In genomic region chr1:86925776-86926175, GRCm38 (mm10) we compare ENCODE assay signal across 24 mouse cellular contexts.
DNase-seq lines count a peak whose midpoint lies in the region; ATAC-seq and TF ChIP-seq lines count a peak whose summit lies in the region.
"Had no signal": no experiment of that assay in that cellular context is flagged by ENCODE, and none has a peak within 500 bp of the region (broad histone marks: within the 10 kb centered on the region; RNA-seq: fewer than 3 reads in every experiment).

No protein-coding gene starts in this region.

- ATAC-seq in kidney, postnatal 0 days (replicated peaks; ENCODE audit: low FRiP score, low read depth): no peak
- ATAC-seq in lung, postnatal 0 days: no peak
- ATAC-seq in forebrain, embryonic 11.5 days (replicated peaks; ENCODE audit: low FRiP score): no peak
- ATAC-seq: activated CD4-positive, CD25-positive, alpha-beta regulatory T cell, adult 4 months; inflammation-experienced regulatory T-cells, adult 6 months; liver, embryonic 12.5 days had no signal

- H3K9ac ChIP-seq in kidney, postnatal 0 days (ENCODE audit: low read depth, low read length): no peak overlapping the region
- H3K9ac ChIP-seq in lung, postnatal 0 days (replicated peaks; ENCODE audit: low read depth): no peak overlapping the region
- no peak overlapping the region for H3K9ac ChIP-seq in forebrain, embryonic 11.5 days (ENCODE audit: low read length)
- H3K9ac ChIP-seq: embryonic facial prominence, embryonic 12.5 days; forebrain, embryonic 12.5 days; heart, embryonic 15.5 days; hindbrain, embryonic 13.5 days; limb, embryonic 12.5 days; liver, embryonic 12.5 days; midbrain, embryonic 12.5 days had no signal

- DNase-seq in lung, adult 2 months: peak; percentile 7
- DNase-seq in lung, postnatal 10 days: no peak
- peak; percentile 57 to 85 for DNase-seq in kidney, adult 8-10 months
- DNase-seq in kidney, postnatal 0 days (ENCODE audit: low spot score): peak; percentile 22
- DNase-seq in lung, postnatal 0 days (ENCODE audit: low spot score): peak; percentile 33
- DNase-seq in urinary bladder, postnatal 10 days (ENCODE audit: low spot score): no peak
- no peak for DNase-seq in layer of hippocampus, adult 11-12 months (ENCODE audit: low spot score)
- DNase-seq in forebrain, embryonic 11.5 days (ENCODE audit: low spot score): no peak
- DNase-seq: adrenal gland, postnatal 10 days; cerebellum, adult 2 months; cerebellum, postnatal 25 days; gastrocnemius, adult 2 months; heart, postnatal 36 days; thymus, adult 18-20 months had no signal

- no peak for TF ChIP-seq CTCF in lung, adult 2 months (IDR thresholded peaks at IDR 0.05; ENCODE audit: insufficient read depth, low read length)
- TF ChIP-seq CTCF in kidney, postnatal 0 days (IDR thresholded peaks at IDR 0.05; ENCODE audit: low read depth): no peak
- no peak for TF ChIP-seq CTCF in lung, postnatal 0 days (IDR thresholded peaks at IDR 0.05)

- 74% methylated on average over 5 of the region's 5 CpGs for WGBS in lung, adult 2 months
- WGBS in kidney, postnatal 0 days: 41% methylated on average over 5 of the region's 5 CpGs
- 59% methylated on average over 5 of the region's 5 CpGs for WGBS in lung, postnatal 0 days
- 73% methylated on average over 5 of the region's 5 CpGs for WGBS in forebrain, embryonic 11.5 days

- no peaks in the 10 kb centered on the region for H3K27me3 ChIP-seq in kidney, postnatal 0 days (ENCODE audit: insufficient read depth, low read length)
- no peaks in the 10 kb centered on the region for H3K27me3 ChIP-seq in lung, postnatal 0 days (replicated peaks; ENCODE audit: insufficient read depth, low read length)
- no peaks in the 10 kb centered on the region for H3K27me3 ChIP-seq in forebrain, embryonic 11.5 days (ENCODE audit: control insufficient read depth, insufficient read depth, low read length)
- H3K27me3 ChIP-seq: embryonic facial prominence, embryonic 12.5 days; forebrain, embryonic 12.5 days; heart, embryonic 15.5 days; hindbrain, embryonic 13.5 days; limb, embryonic 12.5 days; liver, embryonic 12.5 days; midbrain, embryonic 12.5 days had no signal

- H3K9me3 ChIP-seq in kidney, postnatal 0 days (replicated peaks; ENCODE audit: low read length): no peaks in the 10 kb centered on the region
- H3K9me3 ChIP-seq in lung, postnatal 0 days (ENCODE audit: low read length): no peaks in the 10 kb centered on the region
- H3K9me3 ChIP-seq in forebrain, embryonic 11.5 days (ENCODE audit: control insufficient read depth, low read length): no peaks in the 10 kb centered on the region
- H3K9me3 ChIP-seq: embryonic facial prominence, embryonic 12.5 days; forebrain, embryonic 12.5 days; heart, embryonic 15.5 days; hindbrain, embryonic 13.5 days; limb, embryonic 12.5 days; liver, embryonic 12.5 days; midbrain, embryonic 12.5 days had no signal

- H3K4me1 ChIP-seq in lung, adult 2 months (ENCODE audit: control insufficient read depth, insufficient read depth, low read length): no peaks in the 10 kb centered on the region
- no peaks in the 10 kb centered on the region for H3K4me1 ChIP-seq in kidney, postnatal 0 days (replicated peaks; ENCODE audit: insufficient read depth, low read length)
- H3K4me1 ChIP-seq in lung, postnatal 0 days (ENCODE audit: insufficient read depth, low read depth, low read length): no peaks in the 10 kb centered on the region
- H3K4me1 ChIP-seq in forebrain, embryonic 11.5 days (replicated peaks; ENCODE audit: control insufficient read depth, insufficient read depth, low read length): no peaks in the 10 kb centered on the region
- H3K4me1 ChIP-seq: embryonic facial prominence, embryonic 12.5 days; forebrain, embryonic 12.5 days; heart, embryonic 15.5 days; hindbrain, embryonic 13.5 days; limb, embryonic 12.5 days; liver, embryonic 12.5 days; midbrain, embryonic 12.5 days had no signal

- no peak overlapping the region for H3K4me3 ChIP-seq in lung, adult 2 months (replicated peaks; ENCODE audit: extremely low read depth, low read depth, low read length)
- no peak overlapping the region for H3K4me3 ChIP-seq in kidney, postnatal 0 days (replicated peaks; ENCODE audit: low read depth, low read length)
- no peak overlapping the region for H3K4me3 ChIP-seq in lung, postnatal 0 days (ENCODE audit: low read depth, low read length)
- no peak overlapping the region for H3K4me3 ChIP-seq in forebrain, embryonic 11.5 days (ENCODE audit: low read depth, low read length)
- H3K4me3 ChIP-seq: embryonic facial prominence, embryonic 12.5 days; forebrain, embryonic 12.5 days; gastrocnemius, adult 2 months; heart, embryonic 15.5 days; hindbrain, embryonic 13.5 days; limb, embryonic 12.5 days; liver, embryonic 12.5 days; midbrain, embryonic 12.5 days had no signal

- TF ChIP-seq EP300 in lung, postnatal 0 days (IDR thresholded peaks at IDR 0.05): no peak

- H3K36me3 ChIP-seq in kidney, postnatal 0 days (ENCODE audit: insufficient read depth, low read length): no peaks in the 10 kb centered on the region
- no peaks in the 10 kb centered on the region for H3K36me3 ChIP-seq in lung, postnatal 0 days (ENCODE audit: insufficient read depth, low read length)
- H3K36me3 ChIP-seq in forebrain, embryonic 11.5 days (ENCODE audit: control insufficient read depth, insufficient read depth, low read length): no peaks in the 10 kb centered on the region
- H3K36me3 ChIP-seq: heart, embryonic 15.5 days; midbrain, embryonic 12.5 days had no signal

- peak overlapping the region; percentile 64; the same call in 1 of the 2 replicates for H3K27ac ChIP-seq in kidney, postnatal 0 days
- H3K27ac ChIP-seq in lung, postnatal 0 days (ENCODE audit: low read length): no peak overlapping the region
- H3K27ac ChIP-seq in forebrain, embryonic 11.5 days (ENCODE audit: low read depth, low read length): no peak overlapping the region
- H3K27ac ChIP-seq: embryonic facial prominence, embryonic 12.5 days; forebrain, embryonic 12.5 days; gastrocnemius, adult 2 months; heart, embryonic 15.5 days; hindbrain, embryonic 13.5 days; limb, embryonic 12.5 days; liver, embryonic 12.5 days; macrophage; midbrain, embryonic 12.5 days had no signal

- no peak overlapping the region for H3K4me2 ChIP-seq in kidney, postnatal 0 days (ENCODE audit: low read length)
- no peak overlapping the region for H3K4me2 ChIP-seq in lung, postnatal 0 days (replicated peaks; ENCODE audit: low read depth, low read length)
- H3K4me2 ChIP-seq in forebrain, embryonic 11.5 days (ENCODE audit: low read depth, low read length, severe bottlenecking): no peak overlapping the region
- H3K4me2 ChIP-seq: embryonic facial prominence, embryonic 12.5 days; forebrain, embryonic 12.5 days; heart, embryonic 15.5 days; hindbrain, embryonic 13.5 days; limb, embryonic 12.5 days; liver, embryonic 12.5 days; midbrain, embryonic 12.5 days had no signal

- no peak for TF ChIP-seq POLR2A in lung, adult 2 months (IDR thresholded peaks at IDR 0.05; ENCODE audit: borderline replicate concordance, extremely low read depth, low read depth, low read length)

Comparison
In these comparisons a context has a peak if more than half of its experiments do, and no peak if none do; other contexts are left out.
1. DNase-seq: peak in lung, adult 2 months (single experiment), kidney, adult 8-10 months (2 of 2), kidney, postnatal 0 days (single experiment) and lung, postnatal 0 days (single experiment); none in lung, postnatal 10 days (single experiment), urinary bladder, postnatal 10 days (single experiment), layer of hippocampus, adult 11-12 months (single experiment) and forebrain, embryonic 11.5 days (single experiment).